Mouse (Mus musculus) olfactory bulb, adult 2 months (tissue): ENCODE measurements at regions not wholly inside any gene's neighbourhood (a gene's known extent, or its start where the extent isn't known, plus 50 kb on each side); places are given as distances from the start of the nearest gene placed in this dataset.

Experiments used
- CTCF ChIP-seq: fragments of 200-500 bp; IDR thresholded peaks from 2 replicates; pipeline ENCODE4 v1.5.1; 2012; ENCODE audit warnings: low read depth, mild to moderate bottlenecking, low read length, moderate library complexity; ENCODE audit not compliant: insufficient read depth
- POLR2A ChIP-seq: fragments of 200-500 bp; IDR thresholded peaks from 2 replicates; pipeline ENCODE4 v1.6.1; 2012; ENCODE audit warnings: mild to moderate bottlenecking, low read depth, low read length, moderate library complexity; ENCODE audit not compliant: insufficient read depth

DNA sequence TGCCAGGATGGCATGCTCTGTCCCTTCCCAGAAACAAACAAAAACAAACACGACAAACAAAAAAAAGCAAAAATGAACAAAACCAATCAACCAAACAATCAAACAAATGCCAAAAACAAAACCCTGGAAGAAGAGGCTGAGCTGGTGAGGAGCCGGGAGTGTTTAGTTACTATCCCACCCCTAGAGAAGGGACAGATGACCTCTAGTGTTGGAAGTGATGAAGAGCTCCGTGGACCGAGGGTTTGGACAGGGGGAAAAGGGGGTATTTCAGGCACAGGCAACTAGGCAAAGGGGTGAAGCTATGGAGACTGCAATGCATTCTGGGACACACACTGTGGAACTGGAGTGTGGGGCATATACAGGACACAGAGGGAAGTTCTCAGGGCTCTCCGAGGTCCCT, 277.6 kb downstream of the Tshz3 start:
- TF ChIP-seq CTCF (no peak), POLR2A (no peak)
